Mouse (Mus musculus) limb, embryonic 14.5 days (tissue): ENCODE data around the gene Eif4e2. TPM values are rescaled to one million over a fixed set of nuclear protein-coding genes. Genes with fewer than 3 reads are reported as not detected.

Experiments used
- ATAC-seq: fragments of 200-750 bp; cut with Nextera tagmentation; 2 replicates; pipeline ENCODE4 v1.8.0; 2017; ENCODE audit warnings: low read depth, moderate number of reproducible peaks, moderate TSS enrichment; ENCODE audit not compliant: low FRiP score
- DNase-seq: peaks from one replicate; pipeline ENCODE4 v3.0.0-alpha.2; 2015; ENCODE audit warnings: low spot score
- H3K27ac ChIP-seq: fragments of 300-500 bp; sonication (generic); replicated peaks from 2 replicates; pipeline ENCODE4 v1.5.1; 2014; ENCODE audit warnings: low read depth, mild to moderate bottlenecking, low read length, moderate library complexity, mixed read lengths
- H3K27me3 ChIP-seq: fragments of 300-500 bp; sonication (generic); 2 replicates; pipeline ENCODE4 v1.6.1; 2014; ENCODE audit warnings: low read length, mixed read lengths; ENCODE audit not compliant: control insufficient read depth, insufficient read depth
- H3K36me3 ChIP-seq: fragments of 300-500 bp; sonication (generic); 2 replicates; pipeline ENCODE4 v1.6.1; 2014; ENCODE audit warnings: mild to moderate bottlenecking, low read length, moderate library complexity, mixed read lengths; ENCODE audit not compliant: control insufficient read depth, insufficient read depth
- H3K4me1 ChIP-seq: fragments of 300-500 bp; sonication (generic); 2 replicates; pipeline ENCODE4 v1.6.1; 2014; ENCODE audit warnings: antibody characterized with exemption, low read length, mixed read lengths; ENCODE audit not compliant: control insufficient read depth, insufficient read depth
- H3K4me2 ChIP-seq: fragments of 300-500 bp; sonication (generic); replicated peaks from 2 replicates; pipeline ENCODE4 v1.6.1; 2014; ENCODE audit warnings: low read depth, mild to moderate bottlenecking, low read length, moderate library complexity; ENCODE audit not compliant: severe bottlenecking
- H3K4me3 ChIP-seq: fragments of 300-500 bp; sonication (generic); replicated peaks from 2 replicates; pipeline ENCODE4 v1.5.1; 2014; ENCODE audit warnings: low read length
- H3K9ac ChIP-seq: fragments of 300-500 bp; sonication (generic); 2 replicates; pipeline ENCODE4 v1.6.1; 2014; ENCODE audit warnings: mild to moderate bottlenecking, low read depth, low read length, moderate library complexity; ENCODE audit not compliant: severe bottlenecking
- H3K9me3 ChIP-seq: fragments of 300-500 bp; sonication (generic); 2 replicates; pipeline ENCODE4 v1.6.1; 2016; ENCODE audit warnings: low read length; ENCODE audit not compliant: control insufficient read depth
- POLR2A ChIP-seq: fragments of 200-500 bp; IDR thresholded peaks from 2 replicates; pipeline ENCODE4 v1.8.0; 2012; ENCODE audit warnings: inconsistent platforms, mild to moderate bottlenecking, moderate library complexity, borderline replicate concordance; ENCODE audit not compliant: insufficient read depth, insufficient read length; ENCODE audit errors: extremely low read depth
- WGBS: fragments of 180-500 bp; shearing (Covaris S2); extraction: QIAGEN DNeasy Blood & Tissue Kit; methylation state at CpG from one replicate; pipeline ENCODE4 v1.1.7; 2014; 5-methylcytosine and 5-hydroxymethylcytosine counted together
- polyA plus RNA-seq, 2 experiments: library from polyadenylated mRNA; depleted of rRNA in 1 of 2; stranded (reverse) in 1 of 2; unstranded in 1 of 2; fragments of >200 nt; fragmentation: Nextera tagmentation in 1 of 2; extraction: Ambion mirVana in 1 of 2; gene quantifications; 2 replicates each; pipeline versions ENCODE4 v1.2.1 to v1.2.3; 2012 to 2014

The Eif4e2 gene
- polyA plus RNA-seq, 2 experiments, result 118 to 139 TPM

DNA sequence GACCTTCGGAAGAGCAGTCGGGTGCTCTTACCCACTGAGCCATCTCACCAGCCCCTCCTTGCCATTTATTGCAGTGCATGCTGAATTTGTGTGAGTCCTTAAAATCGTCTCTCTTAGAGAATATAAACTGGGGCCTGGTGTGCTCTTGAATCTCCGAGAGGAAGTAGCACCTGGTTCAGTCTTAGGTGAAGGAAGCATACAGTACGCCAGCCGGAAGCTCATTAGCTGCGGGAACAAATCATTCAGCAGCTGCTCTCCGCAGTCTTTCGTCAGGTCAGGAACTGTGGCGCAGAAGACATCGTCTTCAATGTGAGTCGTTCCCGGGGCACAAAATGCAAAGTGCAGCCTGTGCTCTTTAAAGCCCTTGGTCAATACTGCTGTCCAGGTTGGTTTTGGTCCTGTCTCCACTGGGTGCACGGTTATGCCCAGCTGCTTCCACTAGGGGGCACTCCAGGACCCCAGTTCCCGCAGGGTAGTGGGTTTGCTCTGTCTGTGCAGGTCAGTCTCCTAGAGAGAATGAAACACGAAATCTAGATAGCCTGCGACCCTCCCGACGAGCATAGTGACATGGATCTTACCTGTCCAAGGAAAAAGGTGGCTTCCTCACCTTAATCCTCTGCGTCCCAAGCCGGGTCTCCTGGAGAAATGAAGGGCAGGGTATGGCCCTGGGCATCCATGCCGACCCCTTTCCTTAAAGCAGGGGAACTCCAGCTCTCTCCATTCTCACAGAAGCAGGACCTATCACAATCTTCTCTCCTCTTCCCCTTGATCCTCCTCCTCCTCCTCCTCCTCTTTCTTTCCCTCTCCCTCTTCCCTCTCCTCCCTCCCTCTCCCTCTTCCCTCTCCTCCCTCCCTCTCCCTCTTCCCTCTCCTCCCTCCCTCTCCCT, 32.5 kb downstream of the Eif4e2 start:
- Histone ChIP-seq H3K4me1 (no peaks in the 10 kb centered on the region), H3K4me3 (no peak overlapping the region), H3K27ac (no peak overlapping the region), H3K27me3 (no peaks in the 10 kb centered on the region), H3K4me2 (peak overlapping the region; percentile 30), H3K36me3 (no peaks in the 10 kb centered on the region), H3K9ac (no peak overlapping the region), H3K9me3 (no peaks in the 10 kb centered on the region)
- TF ChIP-seq POLR2A, result no peak
- DNase-seq (peak; percentile 72), ATAC-seq (peak; percentile 89)
- WGBS, result 24% methylated on average over 22 of the region's 22 CpGs

GRCm38 (mm10) chr1:87252040-87252609, 38.4 kb downstream of the Eif4e2 start:
- Histone ChIP-seq H3K27ac (no peak overlapping the region), H3K9me3 (no peaks in the 10 kb centered on the region), H3K4me1 (no peaks in the 10 kb centered on the region), H3K27me3 (no peaks in the 10 kb centered on the region), H3K4me3 (no peak overlapping the region), H3K36me3 (no peaks in the 10 kb centered on the region), H3K9ac (no peak overlapping the region), H3K4me2 (no peak overlapping the region)
- TF ChIP-seq POLR2A, result no peak
- ATAC-seq (no peak), DNase-seq (no peak)
- WGBS, result 63% methylated on average over 5 of the region's 5 CpGs

DNA sequence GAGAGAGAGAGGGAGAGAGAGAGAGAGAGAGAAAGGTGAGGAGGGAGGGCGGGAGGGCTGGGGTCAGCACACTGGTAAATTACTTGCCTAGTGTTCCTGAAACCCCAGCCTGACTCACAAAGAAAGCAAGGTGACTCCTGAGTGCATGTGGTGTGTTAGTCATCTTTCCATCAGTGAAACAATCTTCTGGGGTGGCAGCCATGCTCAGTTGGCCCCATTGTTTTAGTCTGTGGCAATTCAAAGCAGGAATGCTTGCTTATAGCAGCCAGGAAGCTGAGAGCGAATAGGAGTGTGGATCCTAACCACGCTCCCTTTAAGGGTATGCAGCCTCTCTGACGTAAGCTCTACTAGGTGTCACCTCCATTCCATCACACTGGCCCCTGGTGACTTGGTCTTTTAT, 41.5 kb downstream of the Eif4e2 start:
- H3K9ac ChIP-seq, result no peak overlapping the region
- H3K27me3 ChIP-seq, result peaks cover 8% of the 10 kb centered on the region
- H3K4me1 ChIP-seq, result no peaks in the 10 kb centered on the region
- no peaks in the 10 kb centered on the region for H3K9me3 ChIP-seq
- no peak for TF ChIP-seq POLR2A
- no peaks in the 10 kb centered on the region for H3K36me3 ChIP-seq
- no peak overlapping the region for H3K4me2 ChIP-seq
- H3K4me3 ChIP-seq, result no peak overlapping the region
- no peak for DNase-seq
- no peak for ATAC-seq
- H3K27ac ChIP-seq, result no peak overlapping the region
- WGBS, result 62% methylated on average over 4 of the region's 4 CpGs

GRCm38 (mm10) chr1:87257691-87258090, 44.0 kb downstream of the Eif4e2 start:
- no peaks in the 10 kb centered on the region for H3K9me3 ChIP-seq
- H3K9ac ChIP-seq, result no peak overlapping the region
- H3K36me3 ChIP-seq, result no peaks in the 10 kb centered on the region
- H3K4me2 ChIP-seq, result no peak overlapping the region
- no peak overlapping the region for H3K4me3 ChIP-seq
- no peak for TF ChIP-seq POLR2A
- DNase-seq (no peak), ATAC-seq (no peak)
- no peak overlapping the region for H3K27ac ChIP-seq
- no peaks in the 10 kb centered on the region for H3K4me1 ChIP-seq
- 23% methylated on average over 11 of the region's 11 CpGs for WGBS
- peaks cover 17% of the 10 kb centered on the region for H3K27me3 ChIP-seq

DNA sequence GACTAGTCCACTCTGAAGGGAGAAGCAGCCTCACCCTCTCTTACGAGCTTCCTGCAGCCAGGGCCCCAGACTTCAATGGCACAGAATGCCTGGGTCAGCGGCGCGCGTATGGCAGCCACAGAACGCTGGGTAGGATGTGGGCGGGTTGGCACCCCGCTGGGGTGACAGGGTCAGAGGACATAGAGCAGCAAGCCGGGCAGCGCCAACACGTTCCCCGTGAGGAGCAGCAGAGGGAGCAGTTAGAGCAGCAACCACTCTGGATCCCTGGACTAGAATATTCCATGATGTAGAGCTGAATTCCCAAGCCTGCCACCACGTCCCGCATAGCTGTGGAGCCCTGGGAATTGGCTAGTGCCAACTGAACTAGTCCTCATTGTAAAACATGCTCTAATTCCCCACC, 44.8 kb downstream of the Eif4e2 start:
- Histone ChIP-seq H3K27ac (no peak overlapping the region), H3K4me2 (no peak overlapping the region), H3K36me3 (no peaks in the 10 kb centered on the region), H3K4me1 (no peaks in the 10 kb centered on the region; the same call in 1 of the 2 replicates), H3K9me3 (no peaks in the 10 kb centered on the region), H3K9ac (no peak overlapping the region), H3K27me3 (peaks cover 25% of the 10 kb centered on the region), H3K4me3 (no peak overlapping the region)
- 9% methylated on average over 14 of the region's 14 CpGs for WGBS
- no peak for DNase-seq
- ATAC-seq, result no peak
- TF ChIP-seq POLR2A, result no peak
